Mouse (Mus musculus) heart, postnatal 10 days (tissue): ENCODE results near the gene Mptx2. TPM values are rescaled to one million over a fixed set of nuclear protein-coding genes. Genes with fewer than 3 reads are reported as not detected.
"Not testable (repeated sequence)": the region's sequence is repeated elsewhere in the genome, so short reads cannot be mapped to it uniquely, and the experiment has no call there.

Source experiments
- DNase-seq, 2 experiments: peaks; one replicate each; pipeline ENCODE4 v3.0.0; 2021
- intact Hi-C: fragments of 180-260 bp; cut with DNase I; formaldehyde crosslinking; loops from one replicate; pipeline ENCODE4 v1.15.1; 2025
- total RNA-seq, 2 experiments: library from RNA; stranded (reverse); gene quantifications; 2 replicates each; pipeline ENCODE4 v1.2.3; 2021

The Mptx2 gene
- total RNA-seq = not detected

GRCm38 (mm10) chr1:173277677-173278076 lies at the start of gene Mptx2:
Mptx2 (minus strand) TSS chr1:173277777.
- DNase-seq = no peak
- intact Hi-C loops = no loop called here

GRCm38 (mm10) chr1:173326552-173326951 lies 49.0 kb upstream of the Mptx2 start:
- intact Hi-C loops = no loop called here
- DNase-seq = no peak

GRCm38 (mm10) chr1:173325395-173325794 lies 47.8 kb upstream of the Mptx2 start:
- DNase-seq = no peak
- intact Hi-C loops = loop anchor here (2.0 kb wide), 1 partner anchor 73 kb away; no protein-coding TSS in a partner anchor

DNA sequence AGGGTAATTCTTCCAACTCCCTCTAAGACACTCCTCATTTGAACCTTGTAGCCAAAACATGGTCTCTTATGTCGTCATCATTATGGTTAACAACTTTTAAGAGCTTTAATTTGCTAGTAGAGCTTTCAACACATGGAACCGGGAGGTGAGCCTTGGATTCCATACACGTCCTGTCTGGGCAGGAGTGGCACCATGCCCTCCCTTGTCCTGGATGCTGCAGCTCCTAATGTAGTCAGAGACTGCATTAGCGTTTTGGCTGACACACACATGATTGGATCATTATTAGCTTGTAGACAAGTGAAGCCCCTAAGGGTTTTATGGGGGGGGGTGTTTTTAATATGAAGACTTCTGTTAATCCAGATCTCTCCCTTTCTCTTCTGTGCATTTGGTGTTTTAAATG lies 47.4 kb upstream of the Mptx2 start:
- intact Hi-C loops = loop anchor here (2.0 to 5.0 kb wide), 2 partner anchors 52 to 74 kb away; no protein-coding TSS in a partner anchor
- DNase-seq = no peak

GRCm38 (mm10) chr1:173323839-173324585 lies 46.4 kb upstream of the Mptx2 start:
- peak; percentile 14 to 39 for DNase-seq
- intact Hi-C loops = loop anchor here (2.0 to 5.0 kb wide), 2 partner anchors 53 to 75 kb away; no protein-coding TSS in a partner anchor

DNA sequence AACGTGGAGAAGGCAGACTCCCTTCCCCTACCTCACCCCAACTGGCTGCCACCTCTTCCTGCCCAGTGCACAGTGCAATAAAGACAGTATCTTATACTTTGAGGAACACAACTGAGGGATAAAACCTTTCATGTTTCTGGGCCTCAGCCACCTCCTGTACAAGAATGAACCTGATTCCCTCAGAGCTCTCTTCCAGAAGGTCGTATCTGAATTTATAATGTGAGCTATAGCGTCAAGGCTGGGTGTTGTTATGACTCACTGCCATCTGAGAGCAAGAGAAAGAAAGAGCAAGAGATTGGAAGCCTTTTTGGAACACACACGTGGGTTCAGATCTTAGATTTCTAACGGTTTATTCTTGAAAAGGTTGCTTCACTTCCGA lies 44.7 kb upstream of the Mptx2 start:
- intact Hi-C loops = loop anchor here (5.0 kb wide), 1 partner anchor 55 kb away; no protein-coding TSS in a partner anchor
- DNase-seq = no peak

DNA sequence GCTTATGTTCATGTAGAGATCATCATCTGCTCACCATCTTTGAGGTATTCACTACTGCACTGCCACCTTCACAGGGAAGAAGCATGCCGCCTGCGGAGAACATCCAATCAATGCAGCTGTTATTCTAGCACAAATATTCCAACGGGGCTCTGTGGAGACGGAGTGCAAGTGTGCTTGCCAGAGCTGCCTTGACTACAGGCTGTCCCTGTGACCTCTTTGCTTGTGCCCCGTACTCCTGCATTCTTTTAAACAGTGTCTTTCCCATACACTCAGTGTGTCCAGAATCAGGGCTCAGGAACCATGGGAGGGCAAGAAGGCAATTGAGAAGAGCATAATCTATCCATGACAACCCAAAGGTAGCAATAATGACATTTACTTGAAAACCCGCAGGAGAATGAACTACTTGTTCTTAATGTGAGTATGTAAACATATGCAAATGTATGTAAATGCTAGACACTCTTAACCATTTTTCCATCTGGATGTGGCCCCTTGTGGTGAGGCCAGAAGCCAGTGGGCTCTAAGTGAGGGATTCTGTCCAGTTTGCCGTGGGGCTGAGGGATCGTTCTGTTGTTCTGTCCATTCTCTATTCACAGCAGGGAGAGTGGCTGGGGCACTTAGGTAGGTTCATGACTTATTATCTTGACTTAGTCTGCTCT lies 44.1 kb upstream of the Mptx2 start:
- intact Hi-C loops = loop anchor here (5.0 kb wide), 1 partner anchor 56 kb away; no protein-coding TSS in a partner anchor
- DNase-seq = no peak

DNA sequence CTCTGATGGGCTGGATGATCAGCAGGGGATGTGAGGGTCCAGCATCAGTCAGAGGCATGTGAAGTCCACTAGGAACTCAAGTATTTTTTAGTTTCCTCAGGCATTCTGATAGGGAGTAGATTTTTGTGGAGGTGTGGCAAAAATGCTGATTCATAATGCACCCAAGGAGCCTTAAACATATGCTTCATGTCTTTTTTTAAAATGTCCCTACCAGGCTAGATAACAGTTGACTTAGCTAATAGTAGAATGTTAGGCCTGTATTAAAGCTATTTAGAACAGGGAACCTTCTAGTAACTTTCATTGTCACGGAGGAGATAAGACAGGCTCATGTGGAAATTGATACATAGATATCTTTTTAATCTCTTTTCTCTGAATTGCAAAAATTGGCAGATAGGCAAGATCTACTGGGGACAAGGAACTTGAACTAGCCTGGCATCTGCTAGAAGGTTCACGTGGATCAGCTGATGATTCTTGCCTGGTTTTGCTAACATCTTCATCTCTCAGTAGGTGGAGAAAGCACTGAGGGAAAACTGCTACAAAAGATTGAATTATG lies 40.4 kb upstream of the Mptx2 start:
- no peak for DNase-seq
- intact Hi-C loops = no loop called here

DNA sequence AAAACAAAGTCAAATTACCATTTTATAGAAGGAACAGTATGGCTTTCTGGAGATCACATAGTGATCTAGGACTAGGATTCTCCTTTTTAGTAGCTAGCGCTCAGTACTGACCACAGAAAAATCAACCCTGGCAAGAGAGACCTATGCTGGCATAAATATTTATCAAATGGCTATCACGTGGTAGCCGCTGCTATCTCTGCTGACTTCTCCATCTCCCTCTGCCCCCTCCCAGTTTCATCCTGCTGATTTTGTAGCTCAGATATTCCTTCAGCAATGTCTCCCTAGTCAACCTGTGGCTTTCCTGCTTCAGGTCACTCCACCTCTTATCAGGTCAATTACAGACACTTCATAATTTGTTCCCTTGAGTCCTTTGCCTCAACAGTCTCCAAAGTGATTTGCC lies 38.1 kb upstream of the Mptx2 start:
- no peak for DNase-seq
- intact Hi-C loops = no loop called here

DNA sequence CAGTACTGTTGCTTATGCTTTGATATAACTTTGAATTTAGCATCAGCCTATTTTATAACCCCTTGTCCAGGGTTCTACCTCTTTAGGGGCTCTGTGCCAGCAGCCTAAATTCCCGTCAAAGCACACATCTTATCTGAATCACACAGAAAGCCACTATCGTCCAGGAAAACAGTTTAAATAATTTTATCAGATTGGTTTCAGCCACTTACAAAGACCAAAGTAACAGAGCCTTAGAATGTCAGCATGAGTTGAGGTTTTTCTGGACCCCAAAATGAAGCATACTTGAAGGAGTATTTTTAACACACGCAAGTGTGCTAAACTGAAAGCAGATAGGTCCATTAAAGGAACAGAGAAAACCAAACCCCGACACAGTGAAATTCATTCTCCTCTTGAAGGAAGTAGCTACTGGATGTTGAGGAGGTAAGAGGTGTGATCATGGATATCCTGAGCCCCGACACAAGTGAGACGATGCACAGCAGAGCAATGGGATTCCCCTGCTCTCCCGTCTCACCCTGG lies 36.0 kb upstream of the Mptx2 start:
- intact Hi-C loops, DNase-seq: not testable (repeated sequence)

DNA sequence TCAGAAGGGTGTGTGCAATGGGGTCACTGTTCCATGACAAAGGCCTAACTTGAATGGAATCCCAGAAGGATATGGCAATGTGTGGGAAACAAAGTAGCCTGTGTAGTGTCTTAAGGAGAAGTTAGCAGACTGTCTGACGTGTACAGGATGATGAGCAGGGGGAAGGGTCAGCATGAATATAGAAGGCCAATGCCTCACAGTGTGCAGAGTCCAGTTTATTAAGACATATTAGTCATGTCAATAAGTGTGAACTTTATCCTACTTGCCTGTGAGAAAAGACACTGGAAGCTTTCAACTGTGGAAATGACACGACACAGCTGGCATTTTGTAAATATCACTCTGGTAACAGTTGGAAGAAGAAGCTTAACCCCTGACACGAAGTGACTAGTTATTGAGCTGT lies 25.2 kb upstream of the Mptx2 start:
- intact Hi-C loops, DNase-seq: not testable (repeated sequence)

DNA sequence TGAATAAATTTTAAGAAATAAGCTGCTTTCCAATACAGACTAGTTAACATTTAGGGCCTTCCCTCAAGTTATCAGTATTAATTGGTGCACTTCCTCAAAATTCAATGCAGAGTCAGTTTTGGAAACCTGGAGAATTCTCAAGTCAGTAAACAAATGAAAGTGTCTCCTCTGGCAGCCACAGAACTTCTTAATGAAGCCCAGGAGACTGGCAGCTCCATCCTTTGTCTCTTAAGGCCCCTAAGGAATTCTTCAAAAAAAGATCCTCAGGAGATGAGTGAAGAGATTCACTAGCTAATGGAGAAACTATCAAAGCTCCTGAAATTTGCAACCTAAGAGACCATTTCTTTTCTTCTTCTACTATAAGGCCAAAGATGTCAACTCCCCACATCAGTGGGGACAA lies 11.9 kb downstream of the Mptx2 start, which contains the start of gene Olfr418:
Gene Olfr418 (plus strand): TSS at position 301 of the 400 bp plus-strand sequence.
- intact Hi-C loops = no loop called here
- DNase-seq = no peak

GRCm38 (mm10) chr1:173249888-173250287 lies 27.7 kb downstream of the Mptx2 start:
- intact Hi-C loops = no loop called here

DNA sequence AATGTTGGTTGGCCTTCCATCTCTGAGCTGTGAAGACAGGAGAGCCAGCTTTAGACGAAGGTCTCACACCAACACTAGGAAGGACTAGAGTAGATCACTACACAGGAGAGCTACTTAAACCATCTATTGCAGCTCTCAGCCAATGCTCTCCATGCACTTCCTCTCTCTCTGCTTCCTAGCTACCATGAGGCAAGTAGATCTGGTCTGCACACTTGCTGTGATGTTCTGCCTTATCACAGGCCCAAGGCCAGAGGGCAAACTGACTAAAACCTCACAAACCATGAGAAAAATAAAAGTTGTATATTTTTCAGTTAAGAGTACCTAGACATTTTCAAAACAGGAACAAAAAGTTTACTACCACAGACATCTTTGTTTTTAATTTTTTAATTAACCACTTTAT lies 40.6 kb downstream of the Mptx2 start:
- intact Hi-C loops = not testable (repeated sequence)

More at GRCm38 (mm10) chr1:173249888-173250287, 27.7 kb downstream of the Mptx2 start:
- no peak for DNase-seq

GRCm38 (mm10) chr1:173227081-173227480 lies 50.5 kb downstream of the Mptx2 start, which contains the start of gene Fcer1a:
Fcer1a (minus strand) TSS chr1:173227214.
- intact Hi-C loops = no loop called here
- no peak for DNase-seq

More for the DNA sequence above, 40.6 kb downstream of the Mptx2 start:
- not testable (repeated sequence) for DNase-seq

Other genes starting within 250 kb of the Mptx2 start
- gene Olfr1408, start 140.4 kb downstream of the Mptx2 start, total RNA-seq = not detected
- not detected for gene Olfr1406, start 87.1 kb downstream of the Mptx2 start, total RNA-seq
- not detected for gene Olfr218, start 80.0 kb downstream of the Mptx2 start, total RNA-seq
- gene Olfr1404, start 65.4 kb downstream of the Mptx2 start, total RNA-seq = not detected
- not detected for gene Fcer1a, start 50.6 kb downstream of the Mptx2 start, total RNA-seq
- not detected for gene Olfr418, start 11.8 kb downstream of the Mptx2 start, total RNA-seq
- under 1 TPM; 0.53 to 0.74 TPM for gene Ackr1, start 56.0 kb upstream of the Mptx2 start, total RNA-seq
- 1 to 10 TPM; 1.3 to 1.5 TPM for gene Aim2, start 73.1 kb upstream of the Mptx2 start, total RNA-seq
- 1 to 10 TPM; 2.5 TPM for gene Cadm3, start 89.9 kb upstream of the Mptx2 start, total RNA-seq
- gene Ifi206, start 213.3 kb upstream of the Mptx2 start, total RNA-seq = under 1 TPM; 0.07 to 0.12 TPM